Mouse (Mus musculus): ENCODE measurements around the gene Cldn12.

DNA sequence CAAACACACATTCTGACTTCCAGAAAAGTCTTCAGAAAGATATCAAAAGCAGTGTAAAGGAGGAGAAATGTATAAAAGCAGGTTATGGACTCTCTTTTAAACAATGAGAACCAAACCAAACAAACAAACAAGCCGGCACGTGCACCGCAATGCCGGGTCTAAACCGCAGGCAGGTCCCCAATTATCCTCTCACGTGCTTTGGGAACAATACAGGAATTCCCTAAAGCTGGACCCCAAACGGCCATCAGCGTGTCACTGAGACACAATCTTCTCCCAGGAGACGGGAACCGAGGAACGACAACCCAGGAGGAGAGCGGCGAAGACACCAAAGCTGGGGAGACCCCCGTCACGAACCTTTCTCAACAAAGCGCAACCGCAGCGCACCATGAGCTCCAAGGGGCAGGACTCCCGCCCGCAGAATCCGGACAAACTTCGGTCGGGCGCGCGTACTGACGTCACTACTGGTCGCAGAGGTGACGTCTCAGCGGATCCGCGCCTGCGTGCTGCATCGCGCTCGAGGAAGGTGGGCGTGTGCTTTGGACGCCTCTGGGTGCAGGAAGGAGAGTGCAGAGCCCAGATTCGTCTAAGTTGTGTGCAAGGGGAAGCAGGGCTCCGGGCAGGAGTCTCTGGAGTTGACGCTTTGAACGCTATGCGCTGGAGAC lies 44.5 kb upstream of the Cldn12 start, which contains the start of gene Gtpbp10:
- TF ChIP-seq POLR2A (IDR thresholded peaks at IDR 0.05; ENCODE audit: low read depth, low read length) (peak; percentile 81; the same call in 1 of the 2 replicates), CTCF (IDR thresholded peaks at IDR 0.05; ENCODE audit: extremely low read depth, insufficient read length, insufficient replicate concordance, low read depth, low read length) (no peak)

All from small intestine, adult 2 months (tissue).